Mouse (Mus musculus): ENCODE results near the gene Gstp1.
A peak's percentile ranks its signal among the peaks of the same experiment; 100 is the strongest.
"Not testable (repeated sequence)": the region's sequence is repeated elsewhere in the genome, so short reads cannot be mapped to it uniquely, and the experiment has no call there.

The Gstp1 gene

GRCm38 (mm10) chr19:4037788-4038232, at the start of gene Gstp1:
Gene Gstp1 (minus strand): TSS chr19:4037985.
- peak; percentile 96 for DNase-seq (ENCODE audit: low read depth)

- DNase-seq (ENCODE audit: low read depth), result no peak
Measured at GRCm38 (mm10) chr19:4087090-4087489, 49.3 kb upstream of the Gstp1 start.

GRCm38 (mm10) chr19:4086156-4086555, 48.4 kb upstream of the Gstp1 start:
- DNase-seq (ENCODE audit: low read depth), result no peak

GRCm38 (mm10) chr19:4084984-4085383, 47.2 kb upstream of the Gstp1 start:
- DNase-seq (ENCODE audit: low read depth), result no peak

GRCm38 (mm10) chr19:4083826-4084225, 46.0 kb upstream of the Gstp1 start:
- no peak for DNase-seq (ENCODE audit: low read depth)

- DNase-seq (ENCODE audit: low read depth), result no peak
Measured at GRCm38 (mm10) chr19:4083316-4083715, 45.5 kb upstream of the Gstp1 start.

GRCm38 (mm10) chr19:4082219-4082965, 44.6 kb upstream of the Gstp1 start:
- DNase-seq (ENCODE audit: low read depth), result no peak

- DNase-seq (ENCODE audit: low read depth), result no peak
Measured at GRCm38 (mm10) chr19:4081394-4081793, 43.6 kb upstream of the Gstp1 start, which contains the start of gene Cabp2. Gene Cabp2 (plus strand): TSS chr19:4081578.

GRCm38 (mm10) chr19:4080511-4081009, 42.8 kb upstream of the Gstp1 start:
- DNase-seq (ENCODE audit: low read depth), result no peak

- no peak for DNase-seq (ENCODE audit: low read depth)
Measured at GRCm38 (mm10) chr19:4079594-4079993, 41.8 kb upstream of the Gstp1 start.

- no peak for DNase-seq (ENCODE audit: low read depth)
Measured at GRCm38 (mm10) chr19:4075531-4075930, 37.7 kb upstream of the Gstp1 start.

- DNase-seq (ENCODE audit: low read depth), result no peak
Measured at GRCm38 (mm10) chr19:4072706-4073424, 35.1 kb upstream of the Gstp1 start.

GRCm38 (mm10) chr19:4071406-4071805, 33.6 kb upstream of the Gstp1 start:
- no peak for DNase-seq (ENCODE audit: low read depth)

GRCm38 (mm10) chr19:4070756-4071155, 33.0 kb upstream of the Gstp1 start:
- no peak for DNase-seq (ENCODE audit: low read depth)

GRCm38 (mm10) chr19:4070311-4070710, 32.5 kb upstream of the Gstp1 start:
- no peak for DNase-seq (ENCODE audit: low read depth)

GRCm38 (mm10) chr19:4068717-4069410, 31.1 kb upstream of the Gstp1 start:
- no peak for DNase-seq (ENCODE audit: low read depth)

- not testable (repeated sequence) for DNase-seq (ENCODE audit: low read depth)
Measured at GRCm38 (mm10) chr19:4068242-4068641, 30.5 kb upstream of the Gstp1 start.

- no peak for DNase-seq (ENCODE audit: low read depth)
Measured at GRCm38 (mm10) chr19:4066877-4067276, 29.1 kb upstream of the Gstp1 start.

- no peak for DNase-seq (ENCODE audit: low read depth)
Measured at GRCm38 (mm10) chr19:4066280-4066679, 28.5 kb upstream of the Gstp1 start.

- DNase-seq (ENCODE audit: low read depth), result not testable (repeated sequence)
Measured at GRCm38 (mm10) chr19:4064501-4064900, 26.7 kb upstream of the Gstp1 start.

- not testable (repeated sequence) for DNase-seq (ENCODE audit: low read depth)
Measured at GRCm38 (mm10) chr19:4063357-4063756, 25.6 kb upstream of the Gstp1 start.

- no peak for DNase-seq (ENCODE audit: low read depth)
Measured at GRCm38 (mm10) chr19:4060899-4061465, 23.2 kb upstream of the Gstp1 start.
